Mouse (Mus musculus) ES-E14 (cell line): ENCODE results near the gene Ms4a2.

Experiments used
- CHD2 ChIP-seq: IDR thresholded peaks from 2 replicates; pipeline ENCODE4 v1.6.1; 2014; ENCODE audit warnings: mild to moderate bottlenecking, low read depth, low read length, inconsistent platforms
- HCFC1 ChIP-seq: IDR thresholded peaks from 2 replicates; pipeline ENCODE4 v1.6.1; 2012; ENCODE audit warnings: low read length, inconsistent platforms, borderline replicate concordance; ENCODE audit not compliant: insufficient read depth
- MAFK ChIP-seq: IDR thresholded peaks from 2 replicates; pipeline ENCODE4 v1.6.1; 2014; ENCODE audit warnings: mild to moderate bottlenecking, low read depth, low read length, inconsistent platforms; ENCODE audit not compliant: insufficient read depth
- ZNF384 ChIP-seq: IDR thresholded peaks from 2 replicates; pipeline ENCODE4 v1.6.1; 2012; ENCODE audit warnings: low read depth, low read length, inconsistent platforms

DNA sequence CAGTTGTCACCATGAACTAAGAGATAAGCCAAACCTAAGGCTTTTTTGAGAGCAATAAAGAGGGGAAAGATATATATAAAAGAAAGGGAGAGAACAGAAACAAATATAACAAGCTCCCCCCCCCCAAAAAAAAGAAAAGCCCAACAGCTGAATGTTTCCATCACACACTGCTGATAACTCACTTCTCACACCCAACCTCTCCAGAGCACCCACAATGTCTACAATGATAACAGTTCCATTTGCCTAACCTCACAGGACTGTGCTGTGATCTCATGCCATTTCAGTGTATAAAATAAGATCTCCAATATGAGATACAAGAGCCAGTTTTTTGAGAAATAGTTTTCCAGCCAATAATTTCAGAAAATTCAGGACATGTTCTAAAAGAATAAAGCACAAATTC, 5.5 kb downstream of the Ms4a2 start:
- TF ChIP-seq CHD2 = no peak
- no peak for TF ChIP-seq HCFC1
- no peak for TF ChIP-seq MAFK
- TF ChIP-seq ZNF384 = no peak
